Mouse (Mus musculus) liver, embryonic 13.5 days (tissue): ENCODE results near the gene Ism2. TPM values are rescaled to one million over a fixed set of nuclear protein-coding genes. Genes with fewer than 3 reads are reported as not detected.

Experiments
- ATAC-seq: fragments of 200-750 bp; cut with Nextera tagmentation; 2 replicates; pipeline ENCODE4 v1.8.0; 2017; ENCODE audit warnings: low read depth, mild to moderate bottlenecking, moderate number of reproducible peaks, moderate library complexity
- DNase-seq: peaks from one replicate; pipeline ENCODE4 v3.0.0; 2022
- H3K27ac ChIP-seq: fragments of 300-500 bp; sonication (generic); 2 replicates; pipeline ENCODE4 v1.5.1; 2015; ENCODE audit warnings: moderate library complexity, mild to moderate bottlenecking, inconsistent platforms
- H3K27me3 ChIP-seq: fragments of 300-500 bp; sonication (generic); 2 replicates; pipeline ENCODE4 v1.6.1; 2015; ENCODE audit warnings: mild to moderate bottlenecking, inconsistent platforms
- H3K36me3 ChIP-seq: fragments of 300-500 bp; sonication (generic); 2 replicates; pipeline ENCODE4 v1.6.1; 2015; ENCODE audit warnings: mild to moderate bottlenecking, inconsistent platforms
- H3K4me1 ChIP-seq: fragments of 300-500 bp; sonication (generic); replicated peaks from 2 replicates; pipeline ENCODE4 v1.6.1; 2015; ENCODE audit warnings: inconsistent platforms
- H3K4me2 ChIP-seq: fragments of 300-500 bp; sonication (generic); 2 replicates; pipeline ENCODE4 v1.6.1; 2015; ENCODE audit warnings: inconsistent platforms, mild to moderate bottlenecking, moderate library complexity
- H3K4me3 ChIP-seq: fragments of 300-500 bp; sonication (generic); replicated peaks from 2 replicates; pipeline ENCODE4 v1.5.1; 2015; ENCODE audit warnings: mild to moderate bottlenecking, inconsistent platforms
- H3K9ac ChIP-seq: fragments of 300-500 bp; sonication (generic); 2 replicates; pipeline ENCODE4 v1.6.1; 2015; ENCODE audit warnings: mild to moderate bottlenecking, inconsistent platforms
- H3K9me3 ChIP-seq: fragments of 300-500 bp; sonication (generic); replicated peaks from 2 replicates; pipeline ENCODE4 v1.6.1; 2016; ENCODE audit warnings: inconsistent platforms
- WGBS: fragments of 180-500 bp; shearing (Covaris S2); methylation state at CpG from one replicate; pipeline ENCODE4 v1.1.7; 2015; ENCODE audit not compliant: insufficient replicate concordance; 5-methylcytosine and 5-hydroxymethylcytosine counted together
- polyA plus RNA-seq: library from polyadenylated mRNA; unstranded; fragments of >200 nt; fragmentation: Nextera tagmentation; extraction: Ambion mirVana; gene quantifications from 2 replicates; pipeline ENCODE4 v1.2.1, GENCODE M21; 2015

The Ism2 gene
- polyA plus RNA-seq, 1 experiment from 2014 or later = 0.30 TPM

DNA sequence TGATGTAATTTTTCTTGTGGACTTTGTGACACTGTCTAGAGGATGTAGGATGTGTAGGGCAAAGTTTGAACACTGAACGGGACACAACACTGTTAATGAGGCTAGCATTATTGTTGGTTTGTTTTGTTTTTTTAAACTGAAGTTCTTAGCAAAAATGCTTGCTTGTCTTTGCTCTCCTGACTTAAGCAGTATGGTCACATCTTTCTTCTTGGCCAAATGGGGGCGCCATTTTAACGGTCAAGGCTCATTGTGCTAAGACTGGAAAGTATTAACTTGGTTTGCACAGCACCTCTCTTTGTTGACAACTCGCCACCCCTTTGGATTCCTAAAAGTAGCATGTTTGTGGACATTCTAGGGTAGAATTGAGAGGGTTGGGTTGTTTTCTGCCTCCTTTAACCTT, 31.8 kb downstream of the Ism2 start:
- WGBS = 7% methylated on average over 4 of the region's 4 CpGs
- H3K4me1 ChIP-seq = peaks cover 36% of the 10 kb centered on the region
- ATAC-seq = no peak
- no peaks in the 10 kb centered on the region for H3K9me3 ChIP-seq
- peak overlapping the region; percentile 96; the same call in 1 of the 2 replicates for H3K27ac ChIP-seq
- DNase-seq = peak; percentile 46
- H3K9ac ChIP-seq = peak overlapping the region; percentile 95
- H3K36me3 ChIP-seq = peaks cover 51% of the 10 kb centered on the region
- H3K27me3 ChIP-seq = no peaks in the 10 kb centered on the region
- peak overlapping the region; percentile 87 for H3K4me3 ChIP-seq
- H3K4me2 ChIP-seq = peak overlapping the region; percentile 82

DNA sequence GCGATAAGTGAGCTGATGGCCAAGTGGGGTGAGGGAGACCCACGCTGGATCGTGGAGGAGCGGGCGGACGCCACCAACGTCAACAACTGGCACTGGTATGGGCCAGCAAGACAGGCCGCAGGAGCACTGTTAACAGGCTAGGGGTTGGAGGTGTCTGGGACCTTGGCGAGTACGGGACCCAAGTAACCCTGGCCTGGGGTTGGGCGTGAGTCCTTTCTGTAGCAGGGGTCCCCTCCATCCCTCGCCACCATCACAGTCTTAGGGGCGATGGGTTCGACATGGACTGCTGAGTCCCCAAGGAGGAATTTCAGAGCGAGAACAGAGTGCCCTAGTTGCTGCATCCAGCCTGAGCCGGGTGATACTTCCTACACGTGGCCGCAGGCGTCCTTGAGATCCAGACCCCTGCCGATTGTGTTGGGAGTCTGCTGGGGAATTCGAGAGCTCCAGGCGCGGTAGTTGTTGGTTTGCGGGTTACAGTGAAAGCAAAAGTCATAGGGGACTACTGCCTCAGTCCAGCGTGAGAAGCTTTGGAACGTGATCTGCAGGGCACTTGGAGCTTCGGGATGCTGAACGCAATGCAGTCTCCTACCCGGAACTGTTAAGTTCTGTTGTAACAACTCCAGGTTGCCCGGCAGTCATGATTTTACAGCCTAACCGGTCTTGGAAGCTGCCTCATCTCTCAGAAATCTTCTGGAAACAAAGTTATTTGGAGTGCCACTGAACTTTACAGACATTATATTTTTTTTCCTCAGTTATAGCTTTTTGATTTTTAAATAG, 32.5 kb downstream of the Ism2 start:
- peak overlapping the region; percentile 87 for H3K4me3 ChIP-seq
- under 1% methylated on average over 31 of the region's 31 CpGs for WGBS
- peaks cover 36% of the 10 kb centered on the region for H3K4me1 ChIP-seq
- no peaks in the 10 kb centered on the region for H3K9me3 ChIP-seq
- peak overlapping the region; percentile 95 for H3K9ac ChIP-seq
- H3K36me3 ChIP-seq = peaks cover 48% of the 10 kb centered on the region
- DNase-seq (peak; percentile 48), ATAC-seq (peak; percentile 53)
- H3K4me2 ChIP-seq = peak overlapping the region; percentile 82
- peak overlapping the region; percentile 96 for H3K27ac ChIP-seq
- no peaks in the 10 kb centered on the region for H3K27me3 ChIP-seq

DNA sequence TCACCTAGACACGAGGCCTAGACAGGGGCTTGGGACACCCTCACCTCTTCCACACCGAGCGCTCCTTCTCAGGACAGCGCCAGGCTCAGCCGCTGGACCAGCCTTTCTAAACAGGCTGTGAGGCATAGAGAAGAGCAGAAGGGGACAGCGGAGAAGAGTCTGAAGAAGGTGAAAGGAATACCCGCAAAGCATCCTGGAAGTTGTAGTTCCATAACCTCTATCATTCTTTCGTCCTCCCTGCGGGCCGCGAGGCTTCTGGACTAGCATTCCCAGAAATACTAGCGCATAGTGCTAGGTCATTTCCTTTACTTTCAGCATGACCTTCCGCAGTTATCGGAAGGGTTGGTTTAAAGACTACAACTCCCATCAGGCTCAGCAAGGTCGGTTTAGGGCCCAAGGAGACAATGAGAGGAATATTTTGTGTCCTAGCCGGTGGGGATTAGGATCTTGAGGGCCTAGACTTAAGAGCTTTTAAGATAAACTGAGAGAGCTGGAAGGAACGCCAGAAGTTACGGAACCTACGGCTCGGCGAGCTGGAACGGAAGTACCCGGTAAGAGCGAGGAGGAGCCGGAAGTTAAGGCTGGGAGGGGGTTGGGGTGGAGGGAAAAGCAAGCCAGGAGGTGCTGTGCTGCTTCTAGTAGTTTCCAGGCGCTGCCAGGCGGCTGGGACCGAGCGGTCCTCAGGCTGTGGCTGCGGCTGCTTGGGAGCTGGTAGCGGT, 33.2 kb downstream of the Ism2 start, which contains the start of the genes Vipas39 and Ahsa1:
Gene Vipas39 (minus strand): TSS at position 149 of the 719 bp plus-strand sequence.
Gene Ahsa1 (plus strand): TSS at position 372 of the 719 bp plus-strand sequence.
- peaks cover 48% of the 10 kb centered on the region for H3K36me3 ChIP-seq
- H3K27me3 ChIP-seq = no peaks in the 10 kb centered on the region
- H3K4me2 ChIP-seq = peak within 1 kb of the TSS; percentile 82
- peak within 1 kb of the TSS; percentile 95 for H3K9ac ChIP-seq
- peak within 1 kb of the TSS; percentile 87 for H3K4me3 ChIP-seq
- no peaks in the 10 kb centered on the region for H3K9me3 ChIP-seq
- H3K4me1 ChIP-seq = peaks cover 36% of the 10 kb centered on the region
- H3K27ac ChIP-seq = peak within 1 kb of the TSS; percentile 96
- DNase-seq (peak; percentile 87), ATAC-seq (peak; percentile 95)
- under 1% methylated on average over 31 of the region's 31 CpGs for WGBS

DNA sequence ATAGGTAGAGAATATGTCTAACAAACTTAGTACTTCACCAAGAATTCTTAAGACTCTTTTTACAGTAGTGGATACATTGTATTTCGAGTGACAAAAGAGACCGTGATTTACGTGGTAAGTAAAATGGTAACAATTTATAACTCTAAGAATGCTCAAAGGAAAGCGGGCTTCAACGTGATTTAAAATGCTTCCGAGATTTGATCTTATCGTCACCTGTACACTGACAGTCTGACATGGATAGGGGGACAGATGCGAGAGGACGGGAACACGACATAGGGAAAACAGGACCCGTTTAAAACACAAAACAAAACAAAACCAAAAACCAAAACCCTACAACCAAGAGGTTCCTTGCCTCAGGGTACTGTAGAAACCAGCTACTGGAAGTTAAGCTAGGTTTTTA, 34.1 kb downstream of the Ism2 start:
- Histone ChIP-seq H3K4me1 (peaks cover 36% of the 10 kb centered on the region), H3K4me3 (peak overlapping the region; percentile 87), H3K36me3 (peaks cover 46% of the 10 kb centered on the region), H3K27me3 (no peaks in the 10 kb centered on the region), H3K27ac (no peak overlapping the region; the same call in 1 of the 2 replicates), H3K4me2 (peak overlapping the region; percentile 82), H3K9ac (peak overlapping the region; percentile 95), H3K9me3 (no peaks in the 10 kb centered on the region)
- WGBS = 18% methylated on average over 11 of the region's 11 CpGs
- DNase-seq (no peak), ATAC-seq (no peak)

DNA sequence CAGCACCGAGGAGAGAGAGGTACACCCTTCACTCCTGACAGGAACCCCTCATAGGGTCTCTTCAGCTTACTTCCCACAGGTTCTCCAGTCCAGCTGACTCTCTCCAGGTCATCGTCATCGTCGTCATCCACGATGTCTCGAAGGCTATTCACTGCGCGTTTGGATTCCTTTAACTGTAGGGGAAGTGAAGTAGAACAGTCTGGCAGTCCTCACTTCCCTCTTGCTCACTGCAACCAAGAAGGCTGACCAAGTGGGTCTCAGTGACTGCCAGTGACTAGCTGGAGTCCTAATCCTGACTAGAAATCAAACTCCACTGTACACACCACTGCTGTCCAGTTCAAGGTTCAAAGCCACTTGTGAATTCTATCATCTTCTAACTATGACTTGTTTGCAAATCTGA, 38.9 kb downstream of the Ism2 start:
- ATAC-seq (no peak), DNase-seq (no peak)
- peaks cover 61% of the 10 kb centered on the region for H3K36me3 ChIP-seq
- H3K4me2 ChIP-seq = no peak overlapping the region
- peaks cover 19% of the 10 kb centered on the region for H3K4me1 ChIP-seq
- no peaks in the 10 kb centered on the region for H3K9me3 ChIP-seq
- no peak overlapping the region for H3K9ac ChIP-seq
- no peaks in the 10 kb centered on the region for H3K27me3 ChIP-seq
- no peak overlapping the region for H3K4me3 ChIP-seq
- no peak overlapping the region for H3K27ac ChIP-seq
- 82% methylated on average over 8 of the region's 8 CpGs for WGBS

DNA sequence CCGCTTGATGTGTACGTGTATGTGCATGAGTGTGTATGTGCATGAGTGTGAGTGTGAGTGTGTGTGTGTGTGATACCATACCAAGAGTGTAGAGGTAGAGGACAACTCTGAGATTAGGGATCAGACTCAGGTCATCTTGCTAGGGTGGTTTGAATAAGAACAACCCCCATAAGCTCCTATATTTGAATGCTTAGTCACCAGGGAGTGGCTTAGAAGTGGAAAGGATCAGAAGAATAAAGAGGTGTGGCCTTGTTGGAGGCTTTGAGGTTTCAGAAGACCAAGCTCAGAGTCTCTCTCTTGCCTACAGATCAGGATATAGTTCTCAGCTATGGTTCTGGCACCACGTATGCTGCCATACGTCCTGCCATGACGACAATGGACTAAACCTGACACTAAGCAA, 42.9 kb downstream of the Ism2 start:
- DNase-seq = no peak
- H3K27me3 ChIP-seq = no peaks in the 10 kb centered on the region
- H3K9me3 ChIP-seq = no peaks in the 10 kb centered on the region
- H3K9ac ChIP-seq = no peak overlapping the region
- peaks cover 80% of the 10 kb centered on the region for H3K36me3 ChIP-seq
- peak; percentile 65 for ATAC-seq
- no peak overlapping the region for H3K4me2 ChIP-seq
- peaks cover 10% of the 10 kb centered on the region for H3K4me1 ChIP-seq
- 78% methylated on average over 5 of the region's 5 CpGs for WGBS
- H3K4me3 ChIP-seq = no peak overlapping the region
- H3K27ac ChIP-seq = no peak overlapping the region; the same call in 1 of the 2 replicates

DNA sequence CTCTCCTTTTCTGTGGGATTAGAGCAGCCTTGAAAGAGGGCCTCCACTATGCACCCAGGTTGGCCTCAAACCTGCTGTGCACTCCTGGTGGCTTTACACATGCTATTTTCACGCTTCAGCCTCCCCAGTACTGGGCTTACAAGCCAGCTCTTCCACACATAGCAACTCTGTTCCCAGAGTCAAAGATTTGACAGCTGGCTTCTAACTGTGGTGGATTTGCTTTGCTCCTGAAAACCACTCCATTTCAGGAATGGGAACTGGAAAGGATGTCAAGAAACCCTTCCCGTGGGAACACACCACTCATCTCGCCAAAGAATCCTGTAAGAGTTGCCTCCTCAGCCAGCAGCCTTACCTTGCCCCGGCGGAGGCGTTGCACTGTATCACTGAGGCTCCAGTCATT, 45.6 kb downstream of the Ism2 start:
- Histone ChIP-seq H3K27ac (no peak overlapping the region), H3K27me3 (no peaks in the 10 kb centered on the region), H3K4me1 (peaks cover 27% of the 10 kb centered on the region), H3K9ac (no peak overlapping the region), H3K4me2 (no peak overlapping the region), H3K9me3 (no peaks in the 10 kb centered on the region), H3K4me3 (no peak overlapping the region), H3K36me3 (peaks cover 88% of the 10 kb centered on the region)
- no peak for DNase-seq
- ATAC-seq = no peak
- WGBS = 88% methylated on average over 6 of the region's 6 CpGs

DNA sequence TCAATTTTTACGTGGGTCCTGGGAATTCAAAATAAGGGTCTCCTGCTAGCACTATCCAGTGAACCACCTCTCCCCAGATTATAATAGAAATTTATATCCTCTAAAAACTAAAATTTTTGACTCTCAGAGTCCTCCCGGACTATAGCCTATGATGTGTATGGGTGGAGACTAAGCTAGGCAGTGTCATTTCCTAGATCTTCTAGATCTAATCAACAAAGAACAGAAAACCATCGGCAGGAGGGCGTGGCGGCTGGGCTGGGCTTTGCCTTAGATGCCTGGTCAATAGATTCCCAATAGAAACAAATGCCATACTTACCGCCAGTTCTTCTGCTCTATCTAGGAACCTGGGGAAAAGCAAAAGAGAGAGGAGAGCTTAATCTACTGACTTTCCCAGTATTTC, 49.3 kb downstream of the Ism2 start:
- Histone ChIP-seq H3K4me3 (no peak overlapping the region), H3K4me1 (peaks cover 17% of the 10 kb centered on the region), H3K9me3 (no peaks in the 10 kb centered on the region), H3K9ac (0 out of 2 replicates have a peak overlapping the region, but pooled peaks have one; percentile 22), H3K27me3 (no peaks in the 10 kb centered on the region), H3K36me3 (peaks cover 79% of the 10 kb centered on the region), H3K4me2 (no peak overlapping the region), H3K27ac (no peak overlapping the region)
- DNase-seq (no peak), ATAC-seq (peak; percentile 71)
- 53% methylated on average over 6 of the region's 6 CpGs for WGBS

DNA sequence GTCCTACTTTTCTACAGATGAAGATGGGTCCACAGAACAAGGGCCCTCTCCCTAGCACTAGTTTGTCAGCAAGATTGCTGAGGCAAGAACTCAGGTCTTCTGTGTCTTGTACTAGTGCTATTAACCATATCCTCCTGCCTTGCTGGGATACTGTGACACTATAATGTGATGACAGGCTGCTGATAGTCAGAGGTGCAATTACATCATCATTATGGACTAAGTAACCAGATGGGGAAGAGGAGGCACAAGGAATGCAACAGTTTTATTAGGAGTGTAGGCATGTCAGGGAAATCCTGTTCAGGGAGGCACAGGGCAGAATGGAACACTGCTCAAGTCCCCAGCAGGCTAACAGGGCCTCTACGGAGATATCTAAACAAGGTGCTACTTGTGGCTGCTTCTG, 60.9 kb downstream of the Ism2 start, which contains the start of gene Noxred1:
Gene Noxred1 (minus strand): TSS at position 101 of the 400 bp plus-strand sequence.
- 93% methylated on average over 1 of the region's 1 CpGs for WGBS
- DNase-seq = no peak
- ATAC-seq = no peak
- no peak within 1 kb of the TSS for H3K27ac ChIP-seq
- no peaks in the 10 kb centered on the region for H3K27me3 ChIP-seq
- no peak within 1 kb of the TSS for H3K9ac ChIP-seq
- H3K4me3 ChIP-seq = no peak within 1 kb of the TSS
- no peak within 1 kb of the TSS for H3K4me2 ChIP-seq
- H3K9me3 ChIP-seq = no peaks in the 10 kb centered on the region
- H3K36me3 ChIP-seq = peaks cover 37% of the 10 kb centered on the region
- H3K4me1 ChIP-seq = no peaks in the 10 kb centered on the region

DNA sequence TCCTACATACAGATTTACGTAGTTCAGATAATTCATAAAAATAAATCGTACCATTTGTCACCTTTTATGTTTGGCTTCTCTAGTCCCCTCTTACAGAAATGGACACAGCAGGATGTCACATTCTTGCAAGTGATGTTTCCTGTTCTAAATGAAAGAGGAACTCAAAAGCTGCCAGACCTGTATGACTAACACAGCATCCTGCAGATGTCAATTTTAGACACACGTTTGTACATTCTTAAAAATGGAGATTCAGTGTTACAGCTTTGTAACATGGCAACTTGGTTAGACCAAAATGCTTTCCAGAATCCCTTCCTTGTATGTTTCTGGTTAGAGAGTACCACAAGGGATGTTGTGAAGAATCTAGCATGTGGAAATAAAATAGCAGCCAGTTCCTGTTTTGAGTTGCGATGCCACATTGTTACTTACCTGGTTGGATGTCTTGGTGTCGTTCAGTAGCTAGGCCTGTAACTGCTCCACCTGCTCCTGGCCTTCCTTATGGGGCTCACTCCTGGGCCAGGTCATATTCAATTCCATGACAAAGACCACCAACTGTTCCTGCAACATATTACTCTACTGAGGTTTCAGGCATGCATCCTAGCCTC, 62.5 kb downstream of the Ism2 start:
- Histone ChIP-seq H3K36me3 (peaks cover 32% of the 10 kb centered on the region), H3K27me3 (no peaks in the 10 kb centered on the region), H3K4me3 (no peak overlapping the region), H3K4me2 (no peak overlapping the region), H3K4me1 (no peaks in the 10 kb centered on the region), H3K9ac (no peak overlapping the region), H3K9me3 (no peaks in the 10 kb centered on the region), H3K27ac (no peak overlapping the region)
- ATAC-seq (no peak), DNase-seq (no peak)
- WGBS = 48% methylated on average over 5 of the region's 5 CpGs

DNA sequence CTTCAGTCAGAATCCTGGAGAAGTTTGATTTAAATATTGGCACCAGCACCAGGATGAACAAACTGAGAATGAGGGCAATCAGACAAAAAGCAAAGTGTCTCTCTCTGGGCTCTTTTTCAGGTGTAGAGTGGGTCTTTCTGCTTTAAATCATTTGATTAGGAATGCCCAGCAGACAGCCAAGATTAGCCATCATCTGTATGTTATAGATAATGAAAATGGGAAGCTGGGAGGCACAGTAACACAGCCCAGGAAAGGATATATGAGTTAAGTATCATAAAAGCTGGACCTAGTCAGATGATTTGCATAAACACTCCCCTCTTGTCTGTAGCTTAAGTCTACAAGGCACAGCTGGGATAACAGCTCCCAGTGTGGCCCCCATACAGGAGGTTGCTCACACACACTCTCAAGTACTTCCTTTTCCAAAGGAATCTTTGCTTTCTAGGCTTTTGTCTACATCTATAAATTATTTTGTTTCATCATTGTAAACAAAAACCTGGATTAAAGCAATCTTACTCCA, 69.1 kb downstream of the Ism2 start:
- Histone ChIP-seq H3K9me3 (0 out of 2 replicates have a peak, but pooled peaks cover 3% of the 10 kb centered on the region), H3K27ac (no peak overlapping the region), H3K4me2 (no peak overlapping the region), H3K4me1 (peaks cover 22% of the 10 kb centered on the region), H3K36me3 (no peaks in the 10 kb centered on the region), H3K4me3 (no peak overlapping the region), H3K9ac (no peak overlapping the region; the same call in 1 of the 2 replicates), H3K27me3 (no peaks in the 10 kb centered on the region)
- DNase-seq (no peak), ATAC-seq (peak; percentile 67; the same call in 1 of the 2 replicates)
